In genomic region chr17:66118991-66119390, GRCm38 (mm10) we compare ENCODE assay signal across 14 mouse cellular contexts. TPM values are rescaled to one million over a fixed set of nuclear protein-coding genes. Genes with fewer than 3 reads are reported as not detected.
DNase-seq lines count a peak whose midpoint lies in the region.
"Had no signal": no experiment of that assay in that cellular context is flagged by ENCODE, and none has a peak within 500 bp of the region (broad histone marks: within the 10 kb centered on the region; RNA-seq: fewer than 3 reads in every experiment).

No protein-coding gene starts in this region.

- intact Hi-C loops in left cerebral cortex, postnatal 4 days (cut with DNase I), result no loop called here

- DNase-seq in cerebellum, adult 11-12 months, result peak; percentile 55
- DNase-seq in cerebellum, adult 8-10 months, result no peak
- peak; percentile 60 for DNase-seq in cerebellum, adult 9-11 months
- DNase-seq in cerebellum, adult 9-10 months, result no peak
- DNase-seq in left cerebral cortex, postnatal 4 days, result peak; percentile 47
- DNase-seq in left cerebral cortex, adult 18-20 months (ENCODE audit: low spot score in 2 of 2), result no peak
- DNase-seq in MN1 (ENCODE audit: low spot score), result no peak
- DNase-seq in kidney, postnatal 4 days, result no peak
- DNase-seq: adrenal gland, postnatal 10 days; adrenal gland, postnatal 36 days; embryo, embryonic 11 days; gastrocnemius, postnatal 25 days; heart, adult 2 months; kidney, adult 2 months had no signal

RNA-seq across cellular contexts. Expression of gene Ddx11, which starts 4.3 kb away (rescaled TPM):
- total RNA-seq in left cerebral cortex, postnatal 4 days (2021), result 1 to 10 TPM; 6.1 to 6.5 TPM
- 1 to 10 TPM; 1.1 to 1.4 TPM for total RNA-seq in left cerebral cortex, adult 18-20 months (2021)

RNA-seq across cellular contexts. Expression of gene Washc1, which starts 7.6 kb away (rescaled TPM):
- 10 to 100 TPM; 58.2 to 60.3 TPM for total RNA-seq in left cerebral cortex, postnatal 4 days (2021)
- 10 to 100 TPM; 43.5 to 43.7 TPM for total RNA-seq in left cerebral cortex, adult 18-20 months (2021)

RNA-seq across cellular contexts. Expression of gene Ndufv2, which starts 17.6 kb away (rescaled TPM):
- 100 to 1,000 TPM; 200 to 211 TPM for total RNA-seq in left cerebral cortex, postnatal 4 days (2021)
- 100 to 1,000 TPM; 229 to 241 TPM for total RNA-seq in left cerebral cortex, adult 18-20 months (2021)

RNA-seq across cellular contexts. Expression of gene Ankrd12, which starts 42.1 kb away (rescaled TPM):
- total RNA-seq in left cerebral cortex, postnatal 4 days (2021), result 100 to 1,000 TPM; 146 to 153 TPM
- total RNA-seq in left cerebral cortex, adult 18-20 months (2021), result 100 to 1,000 TPM; 355 to 356 TPM

Comparison
In these comparisons a context has a peak if more than half of its experiments do, and no peak if none do; other contexts are left out.
1. DNase-seq: peak in cerebellum, adult 11-12 months (single experiment), cerebellum, adult 9-11 months (single experiment) and left cerebral cortex, postnatal 4 days (single experiment); none in cerebellum, adult 8-10 months (single experiment), cerebellum, adult 9-10 months (single experiment), left cerebral cortex, adult 18-20 months (0 of 2), MN1 (single experiment) and kidney, postnatal 4 days (0 of 2).